Mouse (Mus musculus): ENCODE measurements at regions not wholly inside any gene's neighbourhood (a gene's known extent, or its start where the extent isn't known, plus 50 kb on each side); places are given as distances from the start of the nearest gene placed in this dataset.

DNA sequence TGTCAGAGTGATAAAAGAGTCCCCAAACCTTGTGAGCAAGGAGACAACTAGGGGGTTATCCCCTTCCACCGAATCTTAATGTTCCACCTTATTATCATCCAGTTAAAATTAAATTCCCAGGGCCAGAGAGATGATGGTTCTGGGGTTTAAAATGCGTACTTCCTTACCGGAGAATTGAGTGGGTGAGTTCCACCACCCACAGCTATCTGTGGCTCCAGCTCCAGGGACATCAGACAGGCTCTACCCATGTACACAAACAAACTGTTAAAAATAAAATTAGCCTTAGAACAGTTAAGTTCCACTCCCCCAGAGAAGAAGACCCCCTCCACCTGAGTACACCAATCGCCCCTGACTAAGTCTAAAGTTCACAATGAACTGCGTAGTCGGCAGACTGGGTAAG lies 52.0 kb upstream of the Mgat5 start:
- no peak for DNase-seq

GRCm38 (mm10) chr1:127135521-127135920 lies 69.3 kb upstream of the Mgat5 start:
- peak; percentile 79 for DNase-seq

- DNase-seq = peak; percentile 28
These were observed 72.9 kb upstream of the Mgat5 start for GRCm38 (mm10) chr1:127131871-127132270.

DNA sequence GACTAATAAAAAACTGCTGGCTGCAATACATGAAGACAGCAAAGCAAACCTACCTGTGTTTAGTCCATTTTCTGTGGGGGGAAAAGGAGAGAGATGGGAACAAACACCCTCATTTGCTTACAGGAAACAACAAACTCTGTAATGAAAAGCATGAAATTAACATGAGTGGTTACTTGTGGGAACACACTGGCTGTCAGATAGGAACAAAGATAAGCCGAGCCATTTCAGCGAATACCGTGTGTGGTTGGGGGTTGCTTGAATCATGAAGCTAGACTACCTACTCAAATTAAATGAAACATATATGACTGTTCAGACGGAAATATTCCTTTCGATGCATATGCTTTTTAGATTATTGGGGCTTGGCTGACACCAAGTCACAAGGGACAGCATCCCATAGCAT lies 80.0 kb upstream of the Mgat5 start:
- DNase-seq = peak; percentile 7

- DNase-seq = peak; percentile 57
These were observed 86.8 kb upstream of the Mgat5 start for GRCm38 (mm10) chr1:127118019-127118418.

DNA sequence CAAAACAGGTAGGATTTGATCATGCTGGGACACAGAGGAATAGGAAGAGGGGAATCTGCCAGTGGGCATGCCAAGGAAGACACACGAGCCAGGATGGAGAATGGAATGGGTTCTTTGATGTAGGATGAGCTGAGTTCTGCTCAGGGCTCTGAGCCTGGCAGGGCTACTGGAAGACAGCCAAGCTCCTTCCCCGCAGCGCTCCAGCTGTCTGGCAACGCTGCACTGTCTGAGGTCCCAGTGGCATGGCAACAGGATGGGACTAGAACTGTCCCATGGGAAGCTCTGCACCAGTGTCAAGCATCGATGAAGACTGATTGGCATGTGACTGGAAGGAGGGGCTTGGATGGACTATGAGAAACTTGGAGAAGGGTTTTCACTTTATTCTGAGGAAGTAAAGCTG lies 97.3 kb upstream of the Mgat5 start:
- peak; percentile 64 for DNase-seq

DNA sequence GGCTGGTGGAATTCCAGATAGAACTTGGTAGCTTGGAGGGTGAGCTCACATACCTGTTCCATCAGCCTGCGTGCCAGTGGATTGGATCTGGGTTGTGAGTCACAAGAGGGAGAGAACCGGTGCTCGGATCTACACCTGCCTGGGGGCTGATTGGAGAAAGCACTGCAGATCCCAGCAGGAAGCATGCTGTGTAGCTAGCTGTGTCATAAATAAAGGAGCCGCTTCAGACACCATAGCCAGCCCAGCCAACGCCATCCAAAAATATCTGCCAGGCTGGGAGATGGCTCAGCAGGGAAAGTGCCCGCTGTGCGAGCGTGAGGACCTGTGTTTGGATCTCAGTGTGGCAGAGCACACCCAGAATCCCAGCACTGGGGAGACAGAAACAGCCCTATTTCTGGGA lies 99.0 kb upstream of the Mgat5 start:
- DNase-seq = peak; percentile 85

GRCm38 (mm10) chr1:127103664-127104063 lies 101.2 kb upstream of the Mgat5 start:
- no peak for DNase-seq

DNA sequence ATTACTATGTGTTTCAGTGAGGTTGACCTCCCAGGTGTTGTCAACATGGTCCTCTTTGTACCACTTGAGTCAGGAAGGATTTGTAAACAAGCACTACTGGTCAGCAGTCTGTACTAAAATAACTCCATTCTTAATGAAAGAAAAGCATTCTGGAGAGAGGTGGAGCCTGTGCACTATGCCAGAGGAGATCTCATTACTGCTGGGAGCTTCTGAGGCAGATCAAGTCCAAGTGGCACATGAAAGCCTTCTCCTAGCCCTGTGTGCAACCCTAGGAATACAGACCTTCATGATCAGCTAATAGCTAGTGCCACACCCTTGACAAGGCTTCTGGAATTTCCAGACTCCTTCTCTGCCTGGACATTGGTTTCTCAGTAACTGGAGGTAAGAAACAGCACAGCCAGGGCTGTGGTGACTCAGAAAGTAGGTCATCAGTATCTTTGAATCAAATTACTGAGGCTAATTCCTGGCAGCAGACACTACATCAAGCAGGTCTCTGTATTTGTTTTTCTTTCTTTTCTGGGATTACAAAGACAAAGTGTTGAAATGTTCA lies 105.9 kb upstream of the Mgat5 start:
- peak; percentile 55 for DNase-seq

DNA sequence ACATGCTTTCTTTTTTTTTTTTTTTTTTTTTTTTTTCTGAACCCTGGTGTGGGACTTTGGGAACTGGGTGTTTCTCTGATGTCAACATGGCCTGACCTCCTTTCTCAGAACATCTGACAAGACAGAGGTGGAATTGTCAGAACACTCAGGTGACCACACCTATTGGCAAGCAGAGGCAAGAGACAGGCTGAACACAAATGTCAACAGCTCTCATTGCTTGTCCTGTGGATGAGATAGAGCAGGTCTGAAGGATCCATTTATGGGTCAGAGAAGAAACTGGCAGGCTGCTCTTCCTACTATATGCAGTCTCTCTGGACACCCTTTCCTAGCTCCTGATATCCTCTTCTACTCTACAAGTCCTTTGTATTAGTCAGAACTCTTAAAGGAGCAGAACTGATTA lies 117.2 kb upstream of the Mgat5 start:
- DNase-seq = peak; percentile 51

DNA sequence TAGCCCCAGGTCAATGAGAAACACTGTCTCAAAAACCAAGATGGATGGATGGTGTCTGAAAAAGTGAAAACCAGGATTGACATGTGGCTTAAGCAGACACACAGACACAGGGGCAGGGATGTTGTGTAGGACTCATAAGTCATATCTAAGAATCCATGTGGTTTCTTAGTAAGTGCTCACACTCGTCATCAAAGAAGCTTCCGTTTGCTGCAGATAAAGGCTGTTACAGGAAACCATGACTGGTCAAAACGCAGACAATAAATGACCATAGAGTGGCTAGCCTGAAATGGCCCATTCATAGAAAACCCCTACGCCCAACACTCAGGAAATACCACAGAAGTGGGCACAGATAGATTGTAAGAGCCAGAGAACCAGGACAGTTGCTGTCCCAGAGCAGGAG lies 118.8 kb upstream of the Mgat5 start:
- DNase-seq = no peak

GRCm38 (mm10) chr1:127083761-127084308 lies 121.0 kb upstream of the Mgat5 start:
- DNase-seq = peak; percentile 90

GRCm38 (mm10) chr1:127079012-127079411 lies 125.8 kb upstream of the Mgat5 start:
- DNase-seq = peak; percentile 61

DNA sequence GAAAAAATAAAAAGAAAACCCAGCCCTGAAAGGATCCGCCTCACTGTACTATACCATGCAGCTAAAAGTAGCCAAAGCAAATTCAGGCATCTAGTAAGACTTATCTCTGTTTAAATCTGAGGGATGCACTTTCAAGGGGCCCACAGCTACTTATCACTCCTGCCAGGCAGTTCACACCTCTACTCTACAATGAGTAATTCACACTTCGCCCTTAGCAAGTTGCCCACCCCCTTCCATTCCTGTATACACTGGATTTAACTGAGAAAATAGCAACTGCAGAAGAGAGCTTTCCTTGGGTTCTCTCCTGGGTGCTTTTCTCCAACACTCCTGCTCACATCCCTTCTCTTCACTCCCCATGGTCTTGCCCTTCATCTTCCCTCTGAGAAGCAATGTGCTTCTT lies 142.4 kb upstream of the Mgat5 start:
- DNase-seq = peak; percentile 52

GRCm38 (mm10) chr1:127045711-127046420 lies 158.9 kb upstream of the Mgat5 start:
- DNase-seq = peak; percentile 17

DNA sequence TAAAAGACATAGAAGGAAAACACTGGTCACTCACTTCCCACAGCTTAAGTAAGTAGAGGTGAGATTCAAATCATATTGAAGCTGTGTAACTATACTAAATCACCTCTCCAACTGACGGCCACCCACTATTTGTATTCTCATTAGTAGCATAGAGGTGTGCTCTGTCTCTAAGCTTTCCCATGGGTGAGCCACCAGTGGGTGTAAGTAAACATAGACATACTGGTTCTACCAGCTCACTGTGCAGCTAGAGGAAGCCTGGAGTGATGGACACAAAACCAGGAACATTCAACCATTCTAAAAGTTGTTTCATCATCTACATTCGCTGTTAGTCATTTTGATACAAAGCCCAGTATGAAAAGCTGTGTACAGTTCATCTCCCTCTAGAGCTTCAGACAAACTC lies 170.1 kb upstream of the Mgat5 start:
- DNase-seq = peak; percentile 8

DNA sequence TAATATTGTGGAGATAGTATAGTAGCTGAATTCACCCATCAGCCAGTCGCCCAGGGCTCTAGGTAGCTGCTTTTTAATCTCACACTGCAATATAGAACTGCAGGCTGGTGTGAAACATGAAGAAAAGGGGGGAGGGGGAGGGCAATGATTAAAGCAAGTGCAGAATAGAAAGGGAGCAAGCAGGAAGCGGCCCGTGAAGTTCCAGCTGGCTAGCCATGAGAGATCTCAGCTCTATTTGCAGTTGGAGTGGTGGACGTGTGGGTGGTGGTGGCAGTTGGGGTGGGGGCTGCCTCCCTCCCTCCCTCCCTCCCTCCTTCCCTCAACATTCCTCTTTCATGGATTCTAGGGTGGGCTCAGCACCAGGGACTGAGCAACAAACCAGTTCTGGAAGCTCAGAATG lies 173.3 kb upstream of the Mgat5 start:
- DNase-seq = peak; percentile 42

DNA sequence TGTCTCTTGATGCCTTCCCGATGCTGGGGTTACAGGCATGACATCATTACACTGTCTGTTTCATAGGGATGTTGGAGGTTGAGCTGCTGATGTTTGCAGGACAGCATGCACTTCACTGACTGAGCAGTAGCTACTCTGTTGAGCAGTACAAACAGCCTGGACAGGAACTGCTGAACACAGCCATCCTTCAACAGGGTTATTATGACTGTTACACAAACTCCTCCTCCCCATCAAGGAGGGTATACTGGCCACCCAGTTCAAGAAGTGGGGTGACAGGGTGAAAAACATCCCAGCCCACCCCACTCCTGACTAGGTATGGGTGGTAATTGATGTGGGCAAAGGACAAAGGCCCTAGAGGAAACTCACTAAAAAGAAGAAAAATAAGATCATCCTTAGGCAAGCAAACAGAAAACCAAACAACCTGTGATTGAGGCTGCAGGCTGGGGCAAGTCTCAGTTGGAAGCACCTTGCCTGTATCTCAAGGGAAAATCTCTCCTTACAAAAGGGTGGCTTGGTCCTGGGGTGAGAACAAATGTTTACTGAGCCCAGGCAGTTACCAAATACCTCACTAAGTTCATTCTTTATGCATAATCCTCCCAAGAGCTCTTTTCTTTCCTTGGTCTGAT lies 175.8 kb upstream of the Mgat5 start:
- peak; percentile 18 for DNase-seq

- peak; percentile 41 for DNase-seq
These were observed 181.7 kb upstream of the Mgat5 start for GRCm38 (mm10) chr1:127023100-127023499.

DNA sequence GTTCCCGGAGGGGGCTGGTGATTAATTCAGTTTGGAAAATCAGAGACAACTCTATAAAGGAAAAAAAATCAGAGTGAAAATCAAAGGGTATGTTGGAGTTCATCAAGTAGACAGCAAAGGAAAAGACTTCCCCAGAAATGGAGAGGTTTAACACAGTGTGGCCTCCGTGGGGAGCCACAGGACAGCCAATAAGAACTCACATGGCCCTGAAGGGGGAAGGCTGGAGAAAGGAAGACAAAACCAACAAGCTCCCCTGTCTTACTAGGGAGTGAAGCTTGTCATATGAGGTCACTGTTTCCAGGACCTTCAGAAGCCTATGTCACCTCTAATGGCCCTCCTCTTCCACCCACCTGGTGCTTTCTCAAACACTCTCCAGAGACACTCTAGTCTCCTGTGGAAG lies 187.1 kb upstream of the Nckap5 start:
- DNase-seq = peak; percentile 55

DNA sequence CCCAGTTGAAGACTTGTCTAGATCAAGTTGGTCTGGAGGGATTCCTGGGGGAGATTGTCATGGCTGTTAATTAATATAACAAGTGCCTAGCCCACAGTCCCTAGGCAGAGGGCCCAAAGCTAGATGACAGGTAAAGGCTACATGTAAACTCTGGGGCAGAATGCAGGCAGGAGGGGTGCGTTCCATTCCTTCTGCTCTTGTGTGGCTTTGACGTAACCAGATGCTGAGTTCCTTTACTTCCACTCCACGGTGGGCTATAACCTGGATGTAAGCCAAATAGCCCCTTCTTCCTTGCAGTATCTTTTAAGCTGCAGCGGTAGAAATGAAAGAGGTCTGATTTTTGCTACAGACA lies 185.3 kb upstream of the Nckap5 start:
- peak; percentile 53 for DNase-seq

GRCm38 (mm10) chr1:127015042-127015893 lies 184.7 kb upstream of the Nckap5 start:
- DNase-seq = peak; percentile 19

DNA sequence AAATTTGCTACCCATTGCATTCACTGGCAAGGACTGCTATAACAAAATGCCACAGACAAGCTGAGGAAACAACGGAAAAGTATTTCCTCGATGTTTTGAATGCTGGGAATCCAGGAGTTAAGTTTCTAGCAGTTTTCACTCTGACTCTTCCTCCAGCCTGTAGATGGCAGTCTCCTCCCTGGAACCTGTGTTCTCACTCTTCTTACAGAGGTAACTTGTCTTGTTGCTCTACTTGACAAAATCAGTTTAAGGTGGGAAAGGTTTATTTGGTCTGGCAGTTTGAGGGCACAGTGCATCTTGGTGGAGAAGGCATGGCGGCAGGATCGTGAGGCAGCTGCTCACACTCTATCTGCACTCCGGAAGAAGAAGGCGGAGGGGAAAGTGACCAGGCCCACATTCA lies 181.3 kb upstream of the Nckap5 start:
- peak; percentile 60 for DNase-seq

All from heart, adult 11 months (tissue).